Mouse (Mus musculus) kidney, postnatal 0 days (tissue): ENCODE results near the gene Rasl10b. TPM values are rescaled to one million over a fixed set of nuclear protein-coding genes. Genes with fewer than 3 reads are reported as not detected.

Source experiments
- ATAC-seq: fragments of 200-750 bp; cut with Nextera tagmentation; replicated peaks from 2 replicates; pipeline ENCODE4 v1.8.0; 2017; ENCODE audit warnings: low read depth, moderate number of reproducible peaks, moderate TSS enrichment, moderate library complexity; ENCODE audit not compliant: low FRiP score
- DNase-seq: peaks from one replicate; pipeline ENCODE4 v3.0.0-alpha.2; 2016; ENCODE audit warnings: low spot score
- H3K27ac ChIP-seq: fragments of 300-500 bp; sonication (generic); 2 replicates; pipeline ENCODE4 v1.5.1; 2014; ENCODE audit warnings: mild to moderate bottlenecking
- H3K27me3 ChIP-seq: fragments of 300-500 bp; sonication (generic); 2 replicates; pipeline ENCODE4 v1.6.1; 2014; ENCODE audit warnings: low read length, mixed read lengths; ENCODE audit not compliant: insufficient read depth
- H3K36me3 ChIP-seq: fragments of 300-500 bp; sonication (generic); 2 replicates; pipeline ENCODE4 v1.6.1; 2014; ENCODE audit warnings: low read length, mixed read lengths; ENCODE audit not compliant: insufficient read depth
- H3K4me1 ChIP-seq: fragments of 300-500 bp; sonication (generic); replicated peaks from 2 replicates; pipeline ENCODE4 v1.6.1; 2014; ENCODE audit warnings: antibody characterized with exemption, low read length, mixed read lengths; ENCODE audit not compliant: insufficient read depth
- H3K4me2 ChIP-seq: fragments of 300-500 bp; sonication (generic); 2 replicates; pipeline ENCODE4 v1.6.1; 2014; ENCODE audit warnings: mild to moderate bottlenecking, low read length, moderate library complexity, mixed read lengths
- H3K4me3 ChIP-seq: fragments of 300-500 bp; sonication (generic); replicated peaks from 2 replicates; pipeline ENCODE4 v1.5.1; 2014; ENCODE audit warnings: low read depth, low read length
- H3K9ac ChIP-seq: fragments of 300-500 bp; sonication (generic); 2 replicates; pipeline ENCODE4 v1.6.1; 2014; ENCODE audit warnings: low read depth, low read length
- H3K9me3 ChIP-seq: fragments of 300-500 bp; sonication (generic); replicated peaks from 2 replicates; pipeline ENCODE4 v1.6.1; 2016; ENCODE audit warnings: low read length, inconsistent platforms, mixed read lengths
- CTCF ChIP-seq: IDR thresholded peaks from 2 replicates; pipeline ENCODE4 v1.5.1; 2016; ENCODE audit warnings: antibody characterized with exemption, low read depth, mild to moderate bottlenecking, moderate library complexity
- WGBS: fragments of 180-500 bp; shearing (Covaris S2); extraction: QIAGEN DNeasy Blood & Tissue Kit; methylation state at CpG from one replicate; pipeline ENCODE4 v1.1.7; 2014; 5-methylcytosine and 5-hydroxymethylcytosine counted together
- polyA plus RNA-seq: library from polyadenylated mRNA; unstranded; fragments of >200 nt; fragmentation: Nextera tagmentation; extraction: Ambion mirVana; gene quantifications from 2 replicates; pipeline ENCODE4 v1.2.1, GENCODE M21; 2015

The Rasl10b gene
- polyA plus RNA-seq, 1 experiment from 2014 or later = 0.49 TPM

DNA sequence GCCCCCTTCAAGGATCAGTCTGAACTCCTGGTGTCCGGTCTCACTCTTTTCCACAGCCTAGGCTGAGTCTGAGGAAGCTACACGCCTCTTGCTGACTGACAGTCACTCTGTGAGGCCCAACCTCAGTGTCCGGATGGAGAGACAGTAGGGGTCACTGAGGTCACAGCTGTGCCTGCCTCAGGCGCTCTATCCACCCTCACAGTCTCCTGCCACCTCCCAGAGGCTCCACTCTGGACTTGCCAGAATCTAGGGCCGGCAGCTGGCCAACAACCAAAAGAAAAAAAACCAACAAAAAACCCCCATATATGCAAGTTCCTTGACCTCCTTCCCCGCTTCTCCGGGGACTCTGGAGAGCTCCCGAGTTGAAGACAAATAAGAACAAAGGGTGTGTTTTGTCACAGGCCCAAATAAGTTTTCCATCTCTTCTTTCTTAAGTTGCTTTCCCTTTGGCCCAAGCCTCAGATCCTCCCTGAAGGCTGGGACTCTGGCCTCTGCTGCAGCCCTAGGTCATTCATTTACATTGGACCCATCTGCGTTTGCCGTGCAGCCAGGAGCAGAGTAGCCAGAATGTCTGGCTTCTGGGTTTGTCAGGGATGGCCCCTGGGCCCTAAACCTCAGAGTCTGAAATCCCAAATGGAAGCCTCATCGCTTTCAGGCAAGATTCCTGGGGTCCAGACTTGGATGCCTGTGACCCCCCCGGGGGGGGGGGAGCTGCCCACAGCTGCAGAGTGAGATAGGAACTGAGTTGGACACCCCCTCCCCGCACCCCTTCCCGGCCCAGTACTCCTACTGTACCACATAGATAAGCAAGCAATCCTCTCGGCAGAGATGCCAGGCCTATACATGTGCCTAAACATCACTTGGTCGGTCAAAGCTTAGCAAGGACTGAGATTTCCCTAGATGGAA, 39.3 kb downstream of the Rasl10b start:
- H3K9me3 ChIP-seq = no peaks in the 10 kb centered on the region
- WGBS = 39% methylated on average over 16 of the region's 16 CpGs
- H3K4me2 ChIP-seq = no peak overlapping the region
- ATAC-seq (no peak), DNase-seq (peak; percentile 55)
- TF ChIP-seq CTCF = no peak
- H3K36me3 ChIP-seq = no peaks in the 10 kb centered on the region
- H3K4me3 ChIP-seq = no peak overlapping the region
- peaks cover 15% of the 10 kb centered on the region for H3K4me1 ChIP-seq
- peak overlapping the region; percentile 42; the same call in 1 of the 2 replicates for H3K27ac ChIP-seq
- H3K27me3 ChIP-seq = peaks cover 17% of the 10 kb centered on the region
- no peak overlapping the region for H3K9ac ChIP-seq

- no peak for DNase-seq
- H3K4me1 ChIP-seq = peaks cover 15% of the 10 kb centered on the region
- H3K4me3 ChIP-seq = no peak overlapping the region
- TF ChIP-seq CTCF = no peak
- H3K9me3 ChIP-seq = no peaks in the 10 kb centered on the region
- no peak overlapping the region for H3K4me2 ChIP-seq
- H3K27me3 ChIP-seq = peaks cover 11% of the 10 kb centered on the region; the same call in 1 of the 2 replicates
- no peak overlapping the region for H3K9ac ChIP-seq
- peak overlapping the region; percentile 42; the same call in 1 of the 2 replicates for H3K27ac ChIP-seq
- no peak for ATAC-seq
- no peaks in the 10 kb centered on the region for H3K36me3 ChIP-seq
Observed at GRCm38 (mm10) chr11:83448927-83449236, 39.9 kb downstream of the Rasl10b start.

GRCm38 (mm10) chr11:83449298-83449697, 40.4 kb downstream of the Rasl10b start:
- Histone ChIP-seq H3K9ac (no peak overlapping the region), H3K36me3 (no peaks in the 10 kb centered on the region), H3K4me1 (peaks cover 15% of the 10 kb centered on the region), H3K4me2 (no peak overlapping the region), H3K27ac (0 out of 2 replicates have a peak overlapping the region, but pooled peaks have one; percentile 42), H3K27me3 (peaks cover 7% of the 10 kb centered on the region; the same call in 1 of the 2 replicates), H3K4me3 (no peak overlapping the region), H3K9me3 (no peaks in the 10 kb centered on the region)
- DNase-seq (peak; percentile 36), ATAC-seq (no peak)
- 19% methylated on average over 4 of the region's 4 CpGs for WGBS
- TF ChIP-seq CTCF = no peak

DNA sequence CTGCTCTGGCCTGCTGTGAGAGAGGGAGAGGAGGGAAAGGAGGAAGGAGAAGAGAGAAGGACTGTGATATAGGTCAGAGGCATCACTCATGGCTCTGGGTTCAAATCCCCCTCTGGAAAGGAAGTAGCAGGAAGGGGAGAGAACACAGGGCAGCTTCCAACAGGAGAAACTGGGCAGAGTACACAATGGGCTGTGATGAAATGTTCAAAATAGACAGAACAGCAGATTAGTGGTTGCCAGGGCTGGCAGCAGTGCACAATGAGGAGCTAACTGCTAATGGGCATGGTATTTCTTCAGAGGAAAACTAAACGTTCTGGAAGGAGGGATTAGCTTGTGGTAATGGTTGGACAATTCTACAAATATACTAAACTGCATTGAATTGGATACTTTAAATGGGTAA, 41.6 kb downstream of the Rasl10b start:
- Histone ChIP-seq H3K4me2 (no peak overlapping the region), H3K4me1 (peaks cover 15% of the 10 kb centered on the region), H3K4me3 (no peak overlapping the region), H3K9ac (no peak overlapping the region), H3K9me3 (no peaks in the 10 kb centered on the region), H3K27me3 (0 out of 2 replicates have a peak, but pooled peaks cover under 1% of the 10 kb centered on the region), H3K36me3 (no peaks in the 10 kb centered on the region), H3K27ac (no peak overlapping the region)
- DNase-seq (no peak), ATAC-seq (no peak)
- WGBS = 59% methylated on average over 1 of the region's 1 CpGs
- TF ChIP-seq CTCF = no peak

GRCm38 (mm10) chr11:83451281-83451680, 42.3 kb downstream of the Rasl10b start:
- ATAC-seq (no peak), DNase-seq (no peak)
- 86% methylated on average over 10 of the region's 10 CpGs for WGBS
- H3K36me3 ChIP-seq = no peaks in the 10 kb centered on the region
- no peak overlapping the region for H3K4me3 ChIP-seq
- H3K9me3 ChIP-seq = no peaks in the 10 kb centered on the region
- peaks cover 15% of the 10 kb centered on the region for H3K4me1 ChIP-seq
- no peak overlapping the region for H3K27ac ChIP-seq
- no peaks in the 10 kb centered on the region for H3K27me3 ChIP-seq
- no peak overlapping the region for H3K4me2 ChIP-seq
- no peak overlapping the region for H3K9ac ChIP-seq
- TF ChIP-seq CTCF = no peak

- H3K9me3 ChIP-seq = no peaks in the 10 kb centered on the region
- H3K27ac ChIP-seq = no peak overlapping the region
- peak; percentile 25 for DNase-seq
- no peak overlapping the region for H3K4me3 ChIP-seq
- no peaks in the 10 kb centered on the region for H3K4me1 ChIP-seq
- no peaks in the 10 kb centered on the region for H3K36me3 ChIP-seq
- ATAC-seq = no peak
- no peak overlapping the region for H3K4me2 ChIP-seq
- WGBS = 11% methylated on average over 4 of the region's 4 CpGs
- no peak for TF ChIP-seq CTCF
- H3K9ac ChIP-seq = no peak overlapping the region
- no peaks in the 10 kb centered on the region for H3K27me3 ChIP-seq
Observed at GRCm38 (mm10) chr11:83454548-83454947, 45.6 kb downstream of the Rasl10b start.
